Mouse (Mus musculus) NIH3T3 (cell line): ENCODE data around the gene Evi2b.
A peak's percentile ranks its signal among the peaks of the same experiment; 100 is the strongest.

ENCODE experiments used
- DNase-seq: peaks from one replicate; pipeline ENCODE4 v3.0.0-alpha.2; 2012; ENCODE audit warnings: low read depth

The Evi2b gene

GRCm38 (mm10) chr11:79521930-79522329 is 1.6 kb downstream of the Evi2b start:
- no peak for DNase-seq

DNA sequence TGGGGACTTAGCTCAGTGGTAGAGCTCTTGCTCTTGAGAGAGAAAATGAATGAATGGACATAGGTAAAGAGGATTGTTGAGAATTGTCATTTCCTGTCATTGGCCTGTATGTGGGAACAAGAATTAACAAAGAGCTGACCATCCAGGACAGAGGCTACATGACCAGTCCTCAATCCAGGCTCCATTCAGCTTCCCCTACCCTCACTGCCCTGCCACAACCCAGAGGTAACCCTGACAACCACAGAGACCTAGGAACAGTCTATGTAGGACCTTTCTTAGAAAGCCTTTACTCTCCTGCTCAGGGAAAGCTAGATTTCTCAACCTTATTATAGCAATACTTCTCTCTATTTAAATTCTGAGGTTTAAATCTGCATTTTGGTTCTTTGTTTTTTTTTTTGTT is 2.8 kb downstream of the Evi2b start:
- no peak for DNase-seq

GRCm38 (mm10) chr11:79519878-79520291 is 3.7 kb downstream of the Evi2b start:
- peak; percentile 50 for DNase-seq

- no peak for DNase-seq
Observed at GRCm38 (mm10) chr11:79519299-79519698, 4.3 kb downstream of the Evi2b start.

DNA sequence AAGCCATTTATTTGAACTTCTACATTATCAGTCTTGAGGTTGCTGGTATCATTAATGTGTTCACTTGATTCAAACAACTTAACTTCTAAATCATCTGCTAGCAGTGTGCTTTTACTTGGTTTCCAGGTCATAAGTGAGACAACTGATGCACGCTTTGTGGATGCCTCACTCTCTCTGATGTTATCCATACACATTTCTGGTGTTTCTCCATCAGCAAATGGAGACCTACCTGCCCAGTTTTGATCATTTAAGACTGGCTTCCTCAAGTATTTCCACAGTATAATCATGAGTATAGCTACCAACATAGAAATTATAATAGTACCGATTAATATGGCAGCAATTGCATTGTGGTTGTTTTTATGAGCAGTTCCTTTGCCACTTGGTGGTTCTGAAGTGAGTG is 7.8 kb downstream of the Evi2b start:
- DNase-seq: no peak

GRCm38 (mm10) chr11:79515331-79515730 is 8.2 kb downstream of the Evi2b start:
- peak; percentile 70 for DNase-seq

- no peak for DNase-seq
Observed at GRCm38 (mm10) chr11:79511970-79512369, 11.6 kb downstream of the Evi2b start.

GRCm38 (mm10) chr11:79504506-79504905 is 19.1 kb downstream of the Evi2b start:
- DNase-seq: no peak

DNA sequence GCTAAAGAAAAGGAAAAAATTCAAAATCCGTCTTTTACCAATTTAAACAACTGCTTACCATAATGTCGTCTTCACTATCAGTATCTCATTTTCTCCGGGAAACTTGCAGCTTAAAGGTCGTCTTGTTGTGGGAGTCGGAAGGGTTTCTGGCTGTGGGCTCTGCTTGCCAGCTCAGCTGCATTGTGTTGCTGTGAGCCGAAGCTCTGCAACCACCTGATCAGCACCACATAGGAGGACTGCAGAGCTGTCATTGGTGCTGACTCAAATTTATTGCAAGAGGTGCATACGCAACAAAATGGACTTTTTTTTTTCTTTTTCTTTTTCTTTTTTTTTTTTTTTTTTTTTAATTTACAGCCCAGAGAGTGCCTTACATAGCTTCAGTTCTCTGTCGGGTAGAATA is 19.7 kb downstream of the Evi2b start, which contains the start of gene Omg:
Gene Omg, minus strand, starts transcription at position 240 of the 400 bp plus-strand sequence.
- DNase-seq: no peak

GRCm38 (mm10) chr11:79502917-79503316 is 20.6 kb downstream of the Evi2b start:
- no peak for DNase-seq

GRCm38 (mm10) chr11:79494976-79495800 is 28.4 kb downstream of the Evi2b start:
- peak; percentile 9 for DNase-seq

GRCm38 (mm10) chr11:79484721-79485120 is 38.8 kb downstream of the Evi2b start:
- no peak for DNase-seq

- peak; percentile 7 for DNase-seq
Observed at GRCm38 (mm10) chr11:79483876-79484528, 39.6 kb downstream of the Evi2b start.

GRCm38 (mm10) chr11:79483392-79483791 is 40.2 kb downstream of the Evi2b start:
- no peak for DNase-seq

DNA sequence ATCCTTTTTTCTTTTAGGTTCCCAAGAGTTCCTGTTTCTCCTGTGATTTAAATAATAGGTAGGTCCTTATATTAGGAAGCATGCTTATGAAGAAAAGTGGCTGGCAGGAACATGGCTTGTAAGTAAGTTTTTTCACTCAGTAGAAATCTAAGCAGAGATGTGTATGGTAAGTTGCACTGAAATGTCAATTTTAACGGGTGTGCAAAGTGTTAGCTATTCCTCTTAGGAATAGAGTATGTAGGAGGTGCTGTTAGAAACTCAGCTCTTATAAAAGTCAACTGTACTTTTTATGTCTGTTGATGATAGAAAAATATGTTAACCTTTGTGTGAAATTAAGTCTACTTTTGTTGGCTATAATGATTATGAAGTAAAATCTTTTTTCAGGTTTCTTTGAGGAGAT is 55.5 kb downstream of the Evi2b start:
- no peak for DNase-seq
